In genomic region chr11:103049611-103050010, GRCm38 (mm10) we compare ENCODE assay signal across 20 mouse cellular contexts. TPM values are rescaled to one million over a fixed set of nuclear protein-coding genes. Genes with fewer than 3 reads are reported as not detected.
DNase-seq lines count a peak whose midpoint lies in the region; ATAC-seq and TF ChIP-seq lines count a peak whose summit lies in the region.
"Had no signal": no experiment of that assay in that cellular context is flagged by ENCODE, and none has a peak within 500 bp of the region (broad histone marks: within the 10 kb centered on the region; RNA-seq: fewer than 3 reads in every experiment).

No protein-coding gene starts in this region.

- H3K4me1 ChIP-seq in forebrain, postnatal 0 days (ENCODE audit: insufficient read depth) = no peaks in the 10 kb centered on the region
- no peaks in the 10 kb centered on the region for H3K4me1 ChIP-seq in forebrain, embryonic 13.5 days
- H3K4me1 ChIP-seq in CH12.LX (ENCODE audit: control insufficient read depth in 1 of 2, insufficient read depth in 2 of 2) = peaks cover 10 to 42% of the 10 kb centered on the region in 2 experiments
- H3K4me1 ChIP-seq: embryonic facial prominence, embryonic 10.5 days; embryonic facial prominence, embryonic 13.5 days; hindbrain, embryonic 10.5 days; hindbrain, embryonic 13.5 days had no signal

- dilution Hi-C loops in CH12.LX (cut with MboI; ENCODE audit: extremely low pct_ligation_motif_present, extremely low pct_unique_long_range_greater_than_20kb, low sequenced_read_pairs) = no loop called here

- H3K4me3 ChIP-seq in forebrain, postnatal 0 days (ENCODE audit: low read depth, low read length) = no peak overlapping the region
- H3K4me3 ChIP-seq in forebrain, embryonic 13.5 days = no peak overlapping the region
- H3K4me3 ChIP-seq in layer of hippocampus, adult 2 months = no peak overlapping the region
- no peak overlapping the region for H3K4me3 ChIP-seq in CH12.LX (replicated peaks in 1 of 3; ENCODE audit: low read depth in 2 of 3, low read length in 2 of 3, poor library complexity in 1 of 3)
- no peak overlapping the region for H3K4me3 ChIP-seq in myocyte
- H3K4me3 ChIP-seq: embryonic facial prominence, embryonic 10.5 days; embryonic facial prominence, embryonic 13.5 days; forebrain, embryonic 10.5 days; heart, embryonic 15.5 days; hindbrain, embryonic 10.5 days; hindbrain, embryonic 13.5 days; intestine, embryonic 15.5 days had no signal

- no peak for TF ChIP-seq EP300 in CH12.LX (IDR thresholded peaks at IDR 0.05; ENCODE audit: low read length)

- TF ChIP-seq POLR2A in CH12.LX (IDR thresholded peaks at IDR 0.05; ENCODE audit: low read depth, low read length) (no peak; the same call in 1 of the 2 replicates), myocyte (IDR thresholded peaks at IDR 0.05; ENCODE audit: insufficient read length, low read depth) (no peak)

- no peak overlapping the region for H3ac ChIP-seq in myocyte (ENCODE audit: control insufficient read depth, insufficient read length)

- no peak for TF ChIP-seq CTCF in forebrain, postnatal 0 days (IDR thresholded peaks at IDR 0.05; ENCODE audit: low read depth)
- no peak for TF ChIP-seq CTCF in layer of hippocampus, adult 2 months (conservative IDR thresholded peaks at IDR 0.05)
- TF ChIP-seq CTCF in CH12.LX (conservative IDR thresholded peaks at IDR 0.05 in 1 of 2, IDR thresholded peaks at IDR 0.05 in 1 of 2; ENCODE audit: low read depth in 2 of 2, low read length in 2 of 2) = no peak

- peak; percentile 18 for DNase-seq in forebrain, postnatal 0 days
- DNase-seq in layer of hippocampus, adult 2 months (ENCODE audit: low spot score in 2 of 2) = no peak
- DNase-seq in layer of hippocampus, postnatal 14 days (ENCODE audit: low spot score in 2 of 2) = no peak
- DNase-seq in CH12.LX (ENCODE audit: extremely low read depth) = no peak
- DNase-seq in kidney, adult 18-20 months = no peak
- DNase-seq: adrenal gland, adult 8-10 months; B cell, adult 2 months; embryo, embryonic 11 days had no signal

- H3K9me3 ChIP-seq in forebrain, postnatal 0 days (ENCODE audit: low read length) = no peaks in the 10 kb centered on the region
- H3K9me3 ChIP-seq in forebrain, embryonic 13.5 days (replicated peaks) = no peaks in the 10 kb centered on the region
- no peaks in the 10 kb centered on the region for H3K9me3 ChIP-seq in CH12.LX (replicated peaks; ENCODE audit: low read length)
- H3K9me3 ChIP-seq: embryonic facial prominence, embryonic 10.5 days; embryonic facial prominence, embryonic 13.5 days; forebrain, embryonic 10.5 days; heart, embryonic 15.5 days; hindbrain, embryonic 10.5 days; hindbrain, embryonic 13.5 days; intestine, embryonic 15.5 days had no signal

- H3K36me3 ChIP-seq in forebrain, postnatal 0 days (ENCODE audit: insufficient read depth) = peaks cover 60% of the 10 kb centered on the region
- peaks cover 73% of the 10 kb centered on the region for H3K36me3 ChIP-seq in forebrain, embryonic 13.5 days (ENCODE audit: poor library complexity, severe bottlenecking)
- H3K36me3 ChIP-seq in CH12.LX (replicated peaks in 1 of 2; ENCODE audit: control insufficient read depth in 1 of 2, insufficient read depth in 1 of 2, low read length in 1 of 2) = peaks cover 70 to 74% of the 10 kb centered on the region in 2 experiments
- peaks cover 19% of the 10 kb centered on the region for H3K36me3 ChIP-seq in myocyte (ENCODE audit: control insufficient read depth, insufficient read depth)

- H3K9ac ChIP-seq in forebrain, postnatal 0 days = no peak overlapping the region
- no peak overlapping the region for H3K9ac ChIP-seq in forebrain, embryonic 13.5 days
- H3K9ac ChIP-seq in CH12.LX (ENCODE audit: insufficient read depth, low read depth) = no peak overlapping the region
- H3K9ac ChIP-seq: embryonic facial prominence, embryonic 13.5 days; heart, embryonic 15.5 days; hindbrain, embryonic 13.5 days; intestine, embryonic 15.5 days had no signal

- no peak for ATAC-seq in forebrain, postnatal 0 days
- ATAC-seq in forebrain, embryonic 13.5 days = no peak
- ATAC-seq: forebrain, embryonic 16.5 days; hindbrain, embryonic 16.5 days; intestine, embryonic 15.5 days had no signal

- H3K4me2 ChIP-seq in forebrain, postnatal 0 days (ENCODE audit: low read depth) = no peak overlapping the region
- H3K4me2 ChIP-seq in forebrain, embryonic 13.5 days = no peak overlapping the region
- H3K4me2 ChIP-seq in CH12.LX (ENCODE audit: insufficient read depth, low read depth, poor library complexity, severe bottlenecking) (no peak overlapping the region), myocyte (ENCODE audit: low read depth) (peak overlapping the region; percentile 67)
- H3K4me2 ChIP-seq: embryonic facial prominence, embryonic 13.5 days; heart, embryonic 11.5 days; heart, embryonic 15.5 days; hindbrain, embryonic 13.5 days; intestine, embryonic 15.5 days had no signal

- no peak overlapping the region for H3K27ac ChIP-seq in forebrain, postnatal 0 days (ENCODE audit: low read depth, low read length)
- no peak overlapping the region for H3K27ac ChIP-seq in forebrain, embryonic 13.5 days
- peak overlapping the region; percentile 78 for H3K27ac ChIP-seq in layer of hippocampus, adult 2 months
- no peak overlapping the region; the same call in 1 of the 2 replicates for H3K27ac ChIP-seq in CH12.LX (ENCODE audit: insufficient read depth, low read depth)
- H3K27ac ChIP-seq: embryonic facial prominence, embryonic 10.5 days; embryonic facial prominence, embryonic 13.5 days; forebrain, embryonic 10.5 days; hindbrain, embryonic 10.5 days; hindbrain, embryonic 13.5 days; intestine, embryonic 15.5 days had no signal

- H3K27me3 ChIP-seq in forebrain, postnatal 0 days (ENCODE audit: insufficient read depth, low read length) = no peaks in the 10 kb centered on the region
- H3K27me3 ChIP-seq in forebrain, embryonic 13.5 days = no peaks in the 10 kb centered on the region
- H3K27me3 ChIP-seq in CH12.LX (replicated peaks) (no peaks in the 10 kb centered on the region), myocyte (ENCODE audit: control insufficient read depth, insufficient read depth, insufficient read length) (no peaks in the 10 kb centered on the region)
- H3K27me3 ChIP-seq: embryonic facial prominence, embryonic 13.5 days; heart, embryonic 15.5 days; hindbrain, embryonic 13.5 days; intestine, embryonic 15.5 days had no signal

- no peaks in the 10 kb centered on the region for H3K79me2 ChIP-seq in CH12.LX (replicated peaks; ENCODE audit: control insufficient read depth, extremely low read depth, insufficient read depth, poor library complexity, severe bottlenecking)
- peaks cover 7% of the 10 kb centered on the region for H3K79me2 ChIP-seq in myocyte (ENCODE audit: control insufficient read depth, insufficient read depth)

- WGBS in forebrain, postnatal 0 days = 96% methylated on average over 5 of the region's 5 CpGs
- WGBS in forebrain, embryonic 13.5 days = 96% methylated on average over 5 of the region's 5 CpGs

- no peak for TF ChIP-seq RAD21 in CH12.LX (IDR thresholded peaks at IDR 0.05; ENCODE audit: low read depth, low read length)

- in situ Hi-C loops in CH12.LX (cut with MboI; ENCODE audit: low pct_ligation_motif_present, low pct_unique_long_range_greater_than_20kb, low sequenced_read_pairs) = no loop called here

TF ChIP-seq in CH12.LX, 34 proteins besides CTCF, POLR2A, EP300 and RAD21 (continues in another document):
- TF ChIP-seq BHLHE40 (IDR thresholded peaks at IDR 0.05; ENCODE audit: low read depth, low read length) = 0 out of 2 replicates have a peak, but pooled peaks have one; percentile 32

TF ChIP-seq in myocyte, 11 proteins besides CTCF, POLR2A, EP300 and RAD21 (continues in another document):
- no peak for TF ChIP-seq REST (IDR thresholded peaks at IDR 0.05; ENCODE audit: insufficient read depth, insufficient read length)

RNA-seq across cellular contexts. Expression of gene Dcakd, which starts 21.5 kb away (rescaled TPM):
- total RNA-seq in forebrain, postnatal 0 days (2014; rRNA removed) = 136 and 148 TPM in 2 replicates
- polyA plus RNA-seq in forebrain, postnatal 0 days (2015; fragmentation: Nextera tagmentation; extraction: Ambion mirVana) = 173 and 191 TPM in 2 replicates
- 182 and 195 TPM in 2 replicates for polyA plus RNA-seq in forebrain, embryonic 13.5 days (2015; fragmentation: Nextera tagmentation; extraction: Ambion mirVana)
- total RNA-seq in layer of hippocampus, adult 2 months (2021) = 10 to 100 TPM; 77.1 to 80.3 TPM
- total RNA-seq in layer of hippocampus, postnatal 14 days (2021) = 100 to 1,000 TPM; 113 to 128 TPM
- total RNA-seq in CH12.LX (2012; rRNA removed) (22.4 and 24.0 TPM in 2 replicates), CH12.LX (2014; rRNA removed) (7.8 and 8.8 TPM in 2 replicates)
- polyA plus RNA-seq in CH12.LX (2012; ENCODE audit: insufficient read length, low read depth) (74.1 and 89.0 TPM in 2 replicates), myocyte (2012; fragmentation: generic; extraction: Trizol) (199 TPM)

RNA-seq across cellular contexts. Expression of gene Nmt1, which starts 21.6 kb away (rescaled TPM):
- 63.2 and 64.1 TPM in 2 replicates for total RNA-seq in forebrain, postnatal 0 days (2014; rRNA removed)
- 35.0 and 36.7 TPM in 2 replicates for polyA plus RNA-seq in forebrain, postnatal 0 days (2015; fragmentation: Nextera tagmentation; extraction: Ambion mirVana)
- polyA plus RNA-seq in forebrain, embryonic 13.5 days (2015; fragmentation: Nextera tagmentation; extraction: Ambion mirVana) = 47.3 and 53.9 TPM in 2 replicates
- total RNA-seq in layer of hippocampus, adult 2 months (2021) = 100 to 1,000 TPM; 169 to 173 TPM
- total RNA-seq in layer of hippocampus, postnatal 14 days (2021) = 100 to 1,000 TPM; 112 to 113 TPM
- total RNA-seq in CH12.LX (2012; rRNA removed) (84.5 and 93.2 TPM in 2 replicates), CH12.LX (2014; rRNA removed) (108 and 115 TPM in 2 replicates)
- polyA plus RNA-seq in CH12.LX (2012; ENCODE audit: insufficient read length, low read depth) (205 and 208 TPM in 2 replicates), myocyte (2012; fragmentation: generic; extraction: Trizol) (77.1 TPM)

RNA-seq across cellular contexts. Expression of gene Plcd3, which starts 51.8 kb away (rescaled TPM):
- total RNA-seq in forebrain, postnatal 0 days (2014; rRNA removed) = 8.5 and 8.8 TPM in 2 replicates
- 3.6 TPM in 2 replicates for polyA plus RNA-seq in forebrain, postnatal 0 days (2015; fragmentation: Nextera tagmentation; extraction: Ambion mirVana)
- 0.92 and 1.2 TPM in 2 replicates for polyA plus RNA-seq in forebrain, embryonic 13.5 days (2015; fragmentation: Nextera tagmentation; extraction: Ambion mirVana)
- 10 to 100 TPM in 1 of 2 experiments, 1 to 10 TPM in 1; 9.3 to 10.2 TPM for total RNA-seq in layer of hippocampus, adult 2 months (2021)
- total RNA-seq in layer of hippocampus, postnatal 14 days (2021) = 10 to 100 TPM in 1 of 2 experiments, 1 to 10 TPM in 1; 9.7 to 10.3 TPM
- 24.3 and 27.4 TPM in 2 replicates for total RNA-seq in CH12.LX (2012; rRNA removed)
- total RNA-seq in CH12.LX (2014; rRNA removed) = 6.3 and 7.1 TPM in 2 replicates
- polyA plus RNA-seq in CH12.LX (2012; ENCODE audit: insufficient read length, low read depth) = 9.7 and 11.3 TPM in 2 replicates
- 20.6 TPM for polyA plus RNA-seq in myocyte (2012; fragmentation: generic; extraction: Trizol)

RNA-seq across cellular contexts. Expression of gene Acbd4, which starts 51.9 kb away (rescaled TPM):
- total RNA-seq in forebrain, postnatal 0 days (2014; rRNA removed) = 27.2 and 28.5 TPM in 2 replicates
- 20.1 and 27.1 TPM in 2 replicates for polyA plus RNA-seq in forebrain, postnatal 0 days (2015; fragmentation: Nextera tagmentation; extraction: Ambion mirVana)
- 8.1 TPM in 2 replicates for polyA plus RNA-seq in forebrain, embryonic 13.5 days (2015; fragmentation: Nextera tagmentation; extraction: Ambion mirVana)
- 10 to 100 TPM; 87.1 to 91.0 TPM for total RNA-seq in layer of hippocampus, adult 2 months (2021)
- 10 to 100 TPM; 71.0 to 80.3 TPM for total RNA-seq in layer of hippocampus, postnatal 14 days (2021)
- 60.9 and 62.6 TPM in 2 replicates for total RNA-seq in CH12.LX (2012; rRNA removed)
- 50.2 and 51.4 TPM in 2 replicates for total RNA-seq in CH12.LX (2014; rRNA removed)
- 68.4 and 75.1 TPM in 2 replicates for polyA plus RNA-seq in CH12.LX (2012; ENCODE audit: insufficient read length, low read depth)
- polyA plus RNA-seq in myocyte (2012; fragmentation: generic; extraction: Trizol) = 55.2 TPM
